Mouse (Mus musculus) heart, adult 18-20 months (tissue): ENCODE measurements around the gene Chpf2. TPM values are rescaled to one million over a fixed set of nuclear protein-coding genes. Genes with fewer than 3 reads are reported as not detected.
"Not testable (repeated sequence)": the region's sequence is repeated elsewhere in the genome, so short reads cannot be mapped to it uniquely, and the experiment has no call there.

ENCODE experiments used
- DNase-seq, 2 experiments: peaks; one replicate each; pipeline ENCODE4 v3.0.0; 2021 to 2022; ENCODE audit warnings: mixed read lengths in 1 of 2
- long read RNA-seq, 2 experiments: library from polyadenylated mRNA; stranded (forward); transcript quantifications; one replicate each; pipeline ENCODE4 v2.0.0; 2021
- total RNA-seq, 2 experiments: library from RNA; stranded (reverse); gene quantifications; 2 replicates each; pipeline ENCODE4 v1.2.3; 2021

The Chpf2 gene
- total RNA-seq = 1 to 10 TPM; 5.8 to 6.9 TPM
- long read RNA-seq, experiment 1, partial matches to known transcripts = 2 of 5 reads
- long read RNA-seq, experiment 1, other reads (novel, unspliced or antisense) = 0 of 5 reads
- long read RNA-seq, experiment 2, partial matches to known transcripts = 2 of 4 reads
- long read RNA-seq, experiment 2, other reads (novel, unspliced or antisense) = 0 of 4 reads

DNA sequence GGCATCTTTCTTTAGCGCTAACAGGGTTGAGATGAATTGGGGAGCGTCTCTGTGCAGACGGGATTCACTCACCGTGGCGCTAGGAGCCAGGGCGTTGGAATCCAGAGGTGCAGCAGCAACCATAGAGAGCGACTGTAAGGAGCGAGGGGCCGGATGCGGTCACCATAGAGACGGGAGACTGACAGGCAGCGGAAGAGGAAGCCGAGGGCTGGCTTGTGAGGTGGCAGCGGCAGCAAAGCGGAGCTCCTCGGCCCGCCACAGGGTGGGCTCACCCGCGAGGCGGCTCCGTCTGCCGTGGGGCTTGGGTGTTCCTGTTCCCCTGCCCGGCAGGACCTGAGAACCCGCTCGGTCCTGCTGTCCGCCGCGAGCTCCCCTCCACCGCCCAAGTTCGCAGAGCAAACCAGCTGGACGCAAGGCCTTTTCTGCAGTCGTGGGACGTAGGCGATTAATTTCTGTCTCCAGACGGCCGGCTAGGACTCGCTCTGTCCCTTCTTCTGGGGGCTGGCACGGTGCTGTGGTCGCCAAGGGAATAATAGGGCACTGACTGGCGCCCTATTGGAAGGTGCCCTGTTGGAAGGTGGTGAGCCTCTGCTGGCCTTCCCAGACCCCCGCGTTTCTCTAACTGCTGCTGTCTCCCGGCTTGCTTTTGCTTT lies at the start of gene Chpf2:
Chpf2 (plus strand) TSS at position 195 of the 653 bp plus-strand sequence.
- DNase-seq = peak; percentile 87 to 89

DNA sequence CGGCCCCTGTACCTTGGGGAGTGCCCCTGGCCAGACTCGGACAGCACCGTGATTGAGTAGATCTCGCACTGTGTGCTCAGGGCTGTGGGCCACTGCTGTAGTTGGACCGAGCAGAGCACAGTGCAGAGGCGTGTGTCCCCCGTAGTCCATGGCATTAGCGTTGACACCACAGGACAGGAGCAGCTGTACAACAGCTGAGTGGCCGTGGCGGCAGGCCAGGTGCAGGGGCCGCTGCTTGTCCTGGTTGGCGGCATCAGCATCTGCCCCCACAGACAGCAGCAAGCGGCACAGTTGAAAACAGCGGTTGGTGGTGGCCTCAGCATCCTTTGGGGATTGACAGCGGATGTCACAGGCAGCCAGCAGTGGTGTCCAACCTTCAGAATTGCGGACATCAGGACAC lies 48.9 kb upstream of the Chpf2 start:
- peak in 1 of 2 experiments; percentile 31 for DNase-seq

DNA sequence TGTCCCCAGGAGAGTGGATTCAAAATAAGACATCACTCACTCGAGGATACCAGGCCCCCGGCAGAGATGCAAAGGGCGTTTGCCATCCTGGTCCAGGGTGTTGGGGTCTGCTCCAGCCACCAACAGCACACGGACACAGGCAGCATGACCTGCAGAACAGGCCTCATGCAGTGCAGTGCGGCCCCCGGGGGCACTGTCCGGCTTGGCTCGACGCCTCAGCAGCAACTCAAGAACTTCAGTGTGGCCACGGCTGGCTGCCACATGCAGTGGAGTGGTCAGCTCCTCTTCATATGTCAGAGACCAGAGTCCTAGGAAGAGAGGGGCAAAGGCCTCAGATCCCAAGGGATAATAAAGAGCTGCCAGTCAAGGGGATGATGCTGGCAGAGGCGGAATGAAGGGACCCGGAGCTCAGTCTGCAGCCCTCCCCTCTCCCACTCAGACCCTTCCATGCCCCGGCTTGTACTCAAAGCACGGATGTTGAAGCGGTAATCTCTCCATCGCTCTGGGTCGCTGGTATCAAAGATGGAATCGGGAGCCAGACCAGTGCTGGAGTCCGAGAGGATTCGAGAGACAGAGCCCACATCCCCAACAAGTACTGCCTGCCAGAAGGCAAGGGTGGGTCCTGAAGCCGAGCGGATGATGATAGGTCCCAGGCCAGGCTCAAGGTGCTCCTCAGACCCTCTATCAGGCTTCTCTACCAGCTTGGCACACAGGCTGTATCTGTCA lies 46.8 kb upstream of the Chpf2 start:
- DNase-seq = no peak

DNA sequence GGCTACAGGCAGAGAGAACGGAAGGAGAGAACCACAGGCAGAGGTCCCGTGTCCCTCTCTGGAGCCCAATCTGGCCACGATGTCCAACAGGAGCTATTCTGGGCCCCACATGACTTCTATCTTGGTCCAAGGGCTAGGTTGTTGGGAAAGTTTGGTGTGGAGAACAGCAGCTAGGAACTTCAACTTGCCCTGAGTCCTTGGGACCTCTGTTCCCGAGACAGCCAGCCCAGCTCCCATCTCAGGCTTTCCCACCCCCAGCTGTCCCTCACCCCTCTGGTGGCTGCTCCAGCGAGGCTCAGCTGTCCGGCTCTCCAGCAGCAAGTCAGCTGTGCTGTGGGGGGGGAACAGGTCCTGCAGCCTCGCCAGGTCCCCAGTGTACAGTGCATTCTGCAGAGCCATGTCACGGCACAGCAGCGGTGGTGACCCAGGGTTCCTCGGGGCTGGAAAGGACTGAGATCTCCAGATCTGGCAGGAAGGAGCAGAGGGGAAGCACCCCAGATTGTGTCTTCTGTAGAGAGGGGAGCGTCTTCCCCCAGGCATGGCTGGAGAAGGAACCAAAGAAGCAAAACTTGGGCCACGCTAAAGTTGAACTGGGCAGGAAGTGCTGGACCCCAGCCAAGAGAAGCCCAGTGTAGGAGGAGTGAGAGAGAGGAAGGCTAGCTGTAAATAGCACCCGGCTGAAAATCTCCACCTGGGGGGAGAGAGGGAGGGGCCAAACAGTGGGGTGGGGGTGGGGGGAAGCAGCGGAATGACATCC lies 46.0 kb upstream of the Chpf2 start, which contains the start of gene Asb10:
Asb10 (minus strand) TSS at position 592 of the 757 bp plus-strand sequence.
- DNase-seq = peak; percentile 87 to 88

DNA sequence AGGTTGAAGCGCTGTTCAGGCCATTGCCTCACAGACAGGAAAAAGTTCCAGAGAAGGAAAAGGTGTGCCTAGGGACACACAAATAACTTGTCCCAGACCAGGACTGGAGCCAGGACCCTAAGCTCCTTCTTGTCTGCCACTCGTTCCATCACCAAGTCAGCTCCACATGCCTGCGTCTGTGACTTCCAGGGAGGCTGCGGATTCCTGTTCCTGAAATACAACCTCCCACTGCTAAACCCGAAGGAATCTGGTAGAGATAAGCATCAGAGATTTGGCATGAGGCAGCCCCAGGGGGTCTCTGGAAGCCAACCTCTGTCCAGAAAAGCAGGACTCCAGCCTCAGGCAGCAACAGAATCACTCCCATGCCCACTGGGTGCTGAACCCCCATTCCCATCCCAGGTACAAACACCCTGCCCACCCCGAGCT lies 45.4 kb upstream of the Chpf2 start:
- DNase-seq = peak; percentile 18 to 50

DNA sequence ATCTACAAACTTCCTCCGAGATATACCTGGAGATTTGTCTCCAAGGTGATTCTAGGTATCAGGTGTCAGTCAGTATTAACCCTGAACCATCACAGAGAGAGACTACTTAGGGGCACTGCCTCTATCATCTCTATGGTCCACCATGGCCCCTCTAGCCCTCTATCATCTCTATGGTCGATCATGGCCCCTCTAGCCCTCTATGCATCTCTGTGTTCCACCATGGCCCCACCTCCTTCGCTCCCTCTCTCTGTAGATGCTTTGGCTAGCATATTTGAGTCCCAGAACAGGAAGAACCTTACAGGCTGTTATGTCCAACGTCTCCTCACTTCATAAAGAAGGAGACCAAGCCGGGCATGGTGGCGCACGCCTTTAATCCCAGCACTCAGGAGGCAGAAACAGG lies 43.9 kb upstream of the Chpf2 start:
- DNase-seq = peak in 1 of 2 experiments; percentile 34

DNA sequence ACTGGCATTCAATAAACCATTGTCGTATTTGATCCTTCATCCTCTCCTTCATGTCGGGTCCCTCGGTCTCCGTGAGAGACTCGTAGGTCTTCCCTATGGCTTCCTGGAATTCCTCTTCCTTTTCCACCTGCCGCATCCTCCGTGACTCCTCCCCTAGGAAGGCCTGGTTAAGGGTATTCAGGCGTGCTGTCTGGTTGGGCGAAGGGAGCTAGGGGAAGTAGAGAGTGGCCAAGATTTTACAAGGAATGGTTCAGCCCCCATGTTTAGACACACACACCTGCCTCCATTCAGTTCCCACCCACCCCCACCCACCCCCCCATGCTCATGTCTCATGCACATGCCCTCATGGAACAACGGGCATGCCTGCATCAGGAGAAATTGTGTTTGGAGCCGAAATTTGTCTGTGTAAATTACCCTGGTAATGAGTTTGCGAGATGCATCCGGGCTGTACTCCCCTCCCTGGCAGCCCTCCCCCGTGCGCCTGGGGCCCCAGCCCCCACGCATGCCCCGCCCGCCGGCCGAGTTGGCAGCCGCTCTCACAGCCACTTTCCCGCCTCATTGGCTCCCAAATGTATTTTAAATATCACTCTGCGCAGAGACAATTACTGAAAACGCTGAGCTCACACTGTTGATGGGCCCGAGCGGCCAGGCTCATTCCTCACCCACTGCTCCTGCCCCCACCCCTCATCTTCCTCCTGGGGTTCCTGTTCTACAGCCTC lies 35.8 kb upstream of the Chpf2 start:
- DNase-seq = peak in 1 of 2 experiments; percentile 30

DNA sequence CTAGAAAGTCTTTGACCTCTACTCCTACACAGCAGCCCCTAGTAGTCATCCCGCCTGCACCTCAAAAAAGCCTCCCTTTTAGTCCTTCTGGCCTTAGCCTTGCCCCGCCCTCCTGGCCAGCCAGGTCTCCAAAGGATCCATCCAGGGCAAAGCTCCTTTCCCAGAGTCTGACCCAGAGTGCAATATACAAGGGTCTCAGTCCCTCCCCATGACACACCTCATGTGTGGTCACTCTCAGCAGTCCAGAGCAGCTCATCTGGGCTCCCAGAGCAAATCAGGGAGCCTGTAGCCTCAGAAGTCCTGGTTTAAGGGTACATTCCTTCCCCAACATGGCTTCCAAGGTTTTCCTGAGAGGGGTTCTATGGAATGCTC lies 35.2 kb upstream of the Chpf2 start:
- DNase-seq = no peak

DNA sequence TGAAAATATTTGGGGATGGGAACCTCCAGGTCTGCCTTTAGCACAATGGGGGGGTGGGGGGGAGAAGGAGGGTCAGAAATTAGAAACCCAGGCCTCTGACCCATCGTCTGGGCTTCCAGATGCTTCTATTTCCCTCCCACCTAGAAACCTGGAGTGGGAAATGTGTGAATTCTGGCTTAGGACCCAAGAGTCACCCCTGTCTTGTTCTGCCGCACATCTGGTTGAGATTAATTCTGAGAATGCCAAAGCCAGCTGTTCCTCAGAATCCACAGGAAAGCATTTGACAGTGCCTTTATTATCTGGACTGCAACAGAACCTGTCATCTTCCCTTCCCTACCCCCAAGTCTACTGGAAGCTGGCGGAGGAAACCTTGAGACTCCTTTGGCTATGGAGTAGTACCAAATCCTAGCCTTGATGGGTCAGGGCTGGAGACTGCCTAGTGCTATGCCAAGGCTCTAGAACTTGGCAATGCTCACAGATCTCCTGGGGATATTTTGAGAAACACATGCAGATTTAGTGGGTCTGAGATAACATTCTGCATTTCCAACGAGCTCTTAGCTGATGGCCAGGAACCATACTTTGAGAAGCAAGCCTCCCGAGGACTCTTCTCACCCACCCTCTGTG lies 32.8 kb upstream of the Chpf2 start:
- no peak for DNase-seq

DNA sequence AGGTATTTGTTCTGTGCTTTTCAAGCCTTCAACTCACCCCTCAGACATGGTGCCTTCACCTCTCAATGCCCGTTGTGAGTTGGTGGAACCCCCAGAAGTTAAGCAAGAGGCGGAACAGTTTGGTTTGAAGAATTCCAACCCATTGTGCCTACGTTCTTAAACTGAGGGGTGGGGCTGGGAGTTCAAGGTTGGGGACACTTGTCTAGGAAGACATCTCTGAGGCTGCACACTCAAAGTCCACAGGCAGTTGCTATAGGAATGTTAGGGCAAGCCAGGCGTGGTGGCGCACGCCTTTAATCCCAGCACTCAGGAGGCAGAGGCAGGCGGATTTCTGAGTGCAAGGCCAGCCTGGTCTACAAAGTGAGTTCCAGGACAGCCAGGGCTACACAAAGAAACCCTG lies 31.2 kb upstream of the Chpf2 start:
- not testable (repeated sequence) for DNase-seq

DNA sequence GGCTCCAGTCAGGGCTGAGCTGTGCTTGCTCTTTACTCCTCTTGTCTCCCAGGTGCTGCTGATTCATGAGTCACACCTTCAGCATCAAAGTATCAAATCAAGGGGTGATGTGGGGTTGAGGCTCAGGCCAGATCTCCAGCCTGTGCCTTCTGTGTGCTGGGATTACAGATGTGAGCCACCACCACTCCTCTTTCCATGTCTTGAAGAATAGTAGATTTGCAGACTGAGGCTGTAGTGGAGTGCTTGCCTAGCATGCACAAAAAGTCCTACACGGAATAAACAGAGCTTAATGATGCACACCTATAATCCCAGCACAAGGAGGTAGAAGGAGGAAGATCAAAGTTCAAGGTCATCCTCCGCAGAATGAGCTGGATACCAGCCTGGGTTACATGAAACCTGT lies 29.8 kb upstream of the Chpf2 start, which contains the start of gene 4931409K22Rik:
4931409K22Rik (minus strand) TSS at position 101 of the 400 bp plus-strand sequence.
- DNase-seq = no peak

DNA sequence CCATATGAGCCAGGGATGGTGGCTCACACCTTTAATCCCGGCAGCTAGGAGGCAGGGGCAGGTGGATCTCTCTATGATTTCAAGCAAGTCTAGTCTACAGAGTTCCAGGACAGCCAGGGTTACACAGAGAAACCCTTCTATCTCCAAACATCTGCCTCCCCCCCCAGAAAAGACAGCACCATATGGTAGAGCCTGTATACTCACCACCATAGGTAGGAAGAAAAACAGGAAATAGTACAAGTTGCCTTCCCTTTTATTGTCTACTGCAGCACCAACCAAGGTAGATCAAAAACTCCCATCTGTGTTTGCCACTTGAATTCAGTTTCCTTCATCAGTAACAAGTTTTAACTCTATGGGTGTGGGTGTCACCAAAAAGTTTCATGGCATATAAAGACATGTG lies 10.6 kb upstream of the Chpf2 start:
- DNase-seq = no peak

DNA sequence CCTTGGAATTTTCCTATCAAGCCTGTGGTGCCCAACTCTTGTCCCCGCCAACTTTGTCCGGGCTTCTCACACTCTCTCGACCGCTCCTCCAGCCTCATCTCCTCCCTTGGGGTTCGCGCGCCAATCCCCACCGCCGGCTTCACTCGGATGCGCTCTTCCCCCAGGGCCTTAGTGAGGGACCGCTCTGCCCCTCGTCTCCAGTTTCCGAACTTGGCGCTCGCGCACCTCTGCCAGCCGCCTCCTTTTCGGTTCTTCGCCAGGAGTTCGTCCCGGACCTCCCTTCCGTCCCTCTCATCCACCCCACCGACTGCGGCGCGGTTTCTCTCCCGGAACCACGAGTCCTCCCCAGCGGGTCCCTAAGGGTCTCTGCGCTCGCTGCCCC lies 9.7 kb upstream of the Chpf2 start:
- no peak for DNase-seq

DNA sequence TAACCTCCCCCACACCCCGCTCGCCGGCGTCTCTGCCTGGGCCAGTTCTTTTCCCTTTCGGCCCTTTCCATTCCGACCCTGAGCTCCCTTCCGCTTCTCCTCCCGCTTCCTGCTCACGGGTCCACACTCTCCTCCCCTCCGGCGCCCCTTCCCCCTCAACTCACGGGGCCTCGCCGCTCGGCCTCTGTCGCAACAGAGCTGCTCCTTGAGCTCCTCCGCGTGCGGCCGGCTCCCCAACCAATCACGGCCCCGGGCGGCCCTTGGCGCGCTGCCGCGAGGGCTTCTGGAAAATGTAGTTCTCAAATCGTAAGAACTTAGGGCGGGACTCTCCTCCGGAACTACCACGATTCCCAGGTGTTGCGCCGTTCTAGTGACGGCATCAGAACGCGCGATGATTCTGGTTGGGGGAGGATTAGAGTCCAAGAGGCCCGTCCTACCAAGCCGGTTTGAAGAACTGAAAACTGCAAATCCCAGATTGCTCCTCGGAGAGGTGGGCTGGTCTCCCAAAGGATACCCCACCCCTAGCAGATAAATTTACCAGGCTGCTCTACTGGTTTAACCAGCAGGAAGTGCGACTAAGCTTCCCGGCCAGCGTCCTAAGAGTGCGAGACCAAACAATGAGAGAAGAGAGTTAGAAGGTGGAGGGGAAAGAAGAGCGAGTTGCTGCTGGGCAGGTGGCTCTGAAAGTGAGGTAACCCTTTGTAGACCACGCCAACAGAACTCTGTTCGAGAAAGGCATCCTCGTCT lies 9.2 kb upstream of the Chpf2 start, which contains the start of gene Abcf2:
Abcf2 (minus strand) TSS at position 285 of the 747 bp plus-strand sequence.
- peak; percentile 100 for DNase-seq

DNA sequence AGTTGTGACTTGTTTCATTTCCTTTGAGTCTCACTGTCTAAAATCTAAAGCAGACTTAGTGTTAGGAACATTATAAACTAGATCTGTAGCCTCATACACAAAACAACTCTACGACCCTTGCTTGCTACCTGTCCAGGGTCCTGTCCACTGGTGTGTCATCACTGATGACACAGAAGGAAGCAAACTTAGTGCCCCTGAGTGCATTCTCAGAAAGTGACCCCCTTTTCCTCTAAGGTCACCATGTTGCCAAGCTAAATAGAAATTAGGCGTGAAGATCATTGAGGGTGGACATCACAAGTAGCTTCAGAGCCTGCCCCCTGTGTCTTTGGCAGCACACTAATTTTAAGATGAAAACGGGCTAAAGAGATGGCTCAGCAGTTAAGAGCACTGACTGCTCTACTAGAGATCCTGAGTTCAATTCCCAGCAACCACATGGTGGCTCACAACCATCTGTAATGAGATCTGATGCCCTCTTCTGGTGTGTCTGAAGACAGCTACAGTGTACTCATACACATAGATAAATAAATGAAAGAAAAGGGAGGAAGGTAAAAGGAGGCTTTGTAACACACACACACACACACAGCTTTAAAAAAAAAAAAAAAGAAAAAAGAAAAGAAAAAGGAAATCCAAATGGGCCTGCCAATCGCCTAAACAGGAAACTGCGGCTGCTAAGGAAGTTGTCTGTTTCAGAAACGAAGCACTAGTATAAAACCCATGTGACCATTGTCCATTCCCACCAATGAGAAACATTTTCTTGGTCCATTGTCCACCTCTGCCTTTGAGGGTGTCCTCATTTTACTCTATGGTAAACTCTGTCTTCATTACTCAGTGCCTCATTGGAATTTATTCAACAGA lies 8.2 kb upstream of the Chpf2 start:
- no peak for DNase-seq

DNA sequence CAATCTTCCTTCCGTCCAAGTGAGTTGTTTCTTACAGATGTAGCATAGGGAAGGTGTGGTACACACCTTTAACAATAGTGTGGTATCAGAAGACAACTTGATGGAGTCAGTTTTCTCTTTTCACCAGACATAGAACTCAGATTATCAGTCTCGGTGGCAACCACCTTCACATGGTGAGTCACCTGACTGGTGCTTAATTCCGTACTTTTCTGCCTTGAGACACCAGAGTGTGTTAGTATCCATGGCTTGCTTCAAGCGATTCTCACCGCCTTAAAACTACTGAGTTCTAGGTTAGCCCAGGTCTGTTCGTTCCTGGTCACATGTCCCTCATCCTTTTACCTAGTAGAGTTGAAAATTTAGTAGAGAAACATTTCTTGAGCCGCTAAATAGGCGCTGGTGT lies 435 bp upstream of the Chpf2 start:
- no peak for DNase-seq

DNA sequence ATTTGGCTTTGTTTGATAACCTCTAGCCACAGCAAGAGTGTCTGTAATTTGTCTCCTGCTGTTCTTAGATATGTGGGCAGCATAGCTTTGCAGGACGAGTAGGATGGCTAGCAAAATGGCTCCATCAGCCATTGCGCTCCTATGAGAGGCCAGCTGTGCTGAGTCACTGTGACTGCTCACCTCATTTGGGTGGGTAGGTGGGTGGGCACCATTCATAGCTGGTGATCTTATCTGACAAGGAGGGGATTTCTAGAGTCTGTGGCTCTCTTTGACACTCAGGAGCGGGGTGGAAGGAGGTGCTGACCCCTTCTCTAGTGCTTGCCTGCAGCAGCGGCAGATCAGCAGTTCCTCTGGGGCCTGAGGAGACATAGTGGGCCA lies 648 bp downstream of the Chpf2 start:
- no peak for DNase-seq

DNA sequence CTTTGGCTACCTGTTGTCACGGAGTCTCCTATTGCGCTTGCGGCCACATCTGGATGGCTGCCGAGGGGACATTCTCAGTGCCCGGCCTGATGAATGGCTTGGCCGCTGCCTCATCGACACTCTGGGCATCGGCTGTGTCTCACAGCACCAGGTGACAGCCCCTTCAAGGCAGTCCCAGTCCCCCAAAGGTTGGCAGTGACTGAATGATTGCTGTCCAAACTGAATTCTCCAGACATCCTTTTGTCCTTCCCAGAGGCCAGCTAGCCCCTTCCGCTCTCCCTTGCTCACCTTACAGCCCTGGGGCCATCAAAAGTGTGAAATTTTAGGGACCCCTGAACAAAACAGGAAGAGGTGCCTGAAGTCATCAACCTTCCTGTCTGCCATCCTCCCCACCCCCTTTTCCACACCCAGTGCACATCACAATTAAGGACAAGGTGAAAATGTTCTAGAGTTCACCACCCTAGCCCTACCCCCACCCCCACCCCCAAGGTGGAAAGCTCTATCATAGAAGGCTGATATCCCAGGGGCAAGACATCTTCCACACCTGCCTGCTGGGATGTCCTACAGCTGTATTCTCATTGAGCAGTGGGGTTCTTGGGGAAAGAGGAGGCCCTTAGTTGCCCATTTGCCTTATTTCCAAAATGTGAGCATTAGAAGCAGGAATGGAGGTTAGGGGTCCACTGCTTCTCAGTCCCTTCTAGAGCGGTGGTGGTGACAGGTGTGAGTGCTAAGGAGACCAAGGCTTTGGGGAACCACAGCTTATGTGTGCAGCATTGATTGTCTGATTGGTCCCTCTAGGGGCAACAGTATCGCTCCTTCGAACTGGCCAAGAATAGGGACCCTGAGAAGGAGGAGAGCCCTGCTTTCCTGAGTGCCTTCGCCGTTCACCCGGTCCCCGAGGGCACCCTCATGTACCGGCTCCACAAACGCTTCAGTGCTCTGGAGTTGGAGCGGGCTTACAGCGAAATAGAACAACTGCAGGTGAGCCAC lies 3.3 kb downstream of the Chpf2 start:
- DNase-seq = no peak
